Mouse (Mus musculus) Muller cell, postnatal 12 days (primary cell): ENCODE measurements around the gene 2900011O08Rik.

Source experiments
- DNase-seq: peaks from one replicate; pipeline ENCODE4 v3.0.0-alpha.2; 2015; ENCODE audit errors: inconsistent ontology term

2900011O08Rik gene

GRCm38 (mm10) chr16:14004170-14004569 is 17.8 kb downstream of the 2900011O08Rik start:
- DNase-seq, result no peak

GRCm38 (mm10) chr16:14004726-14005125 is 18.3 kb downstream of the 2900011O08Rik start:
- DNase-seq, result no peak

GRCm38 (mm10) chr16:14005266-14005665 is 18.9 kb downstream of the 2900011O08Rik start:
- DNase-seq, result no peak

- no peak for DNase-seq
Observed at GRCm38 (mm10) chr16:14008081-14008480, 21.7 kb downstream of the 2900011O08Rik start.

GRCm38 (mm10) chr16:14008708-14009107 is 22.3 kb downstream of the 2900011O08Rik start:
- no peak for DNase-seq

- DNase-seq, result no peak
Observed at GRCm38 (mm10) chr16:14009966-14010365, 23.6 kb downstream of the 2900011O08Rik start.

- DNase-seq, result no peak
Observed at GRCm38 (mm10) chr16:14017306-14017705, 30.9 kb downstream of the 2900011O08Rik start.

- no peak for DNase-seq
Observed at GRCm38 (mm10) chr16:14021166-14021822, 34.9 kb downstream of the 2900011O08Rik start.

- peak; percentile 79 for DNase-seq
Observed at GRCm38 (mm10) chr16:14025091-14025990, 38.9 kb downstream of the 2900011O08Rik start.

- no peak for DNase-seq
Observed at GRCm38 (mm10) chr16:14029072-14029471, 42.7 kb downstream of the 2900011O08Rik start.

- peak; percentile 48 for DNase-seq
Observed at GRCm38 (mm10) chr16:14029851-14030250, 43.4 kb downstream of the 2900011O08Rik start.

GRCm38 (mm10) chr16:14030650-14031049 is 44.2 kb downstream of the 2900011O08Rik start:
- no peak for DNase-seq

GRCm38 (mm10) chr16:14033076-14033475 is 46.7 kb downstream of the 2900011O08Rik start:
- DNase-seq, result no peak

GRCm38 (mm10) chr16:14042421-14042820 is 56.0 kb downstream of the 2900011O08Rik start:
- no peak for DNase-seq

GRCm38 (mm10) chr16:14044695-14045094 is 58.3 kb downstream of the 2900011O08Rik start:
- DNase-seq, result no peak

- DNase-seq, result no peak
Observed at GRCm38 (mm10) chr16:14046224-14046756, 59.9 kb downstream of the 2900011O08Rik start.

- no peak for DNase-seq
Observed at GRCm38 (mm10) chr16:14052221-14052620, 65.8 kb downstream of the 2900011O08Rik start.

- DNase-seq, result no peak
Observed at GRCm38 (mm10) chr16:14053116-14053515, 66.7 kb downstream of the 2900011O08Rik start.

GRCm38 (mm10) chr16:14055271-14055670 is 68.9 kb downstream of the 2900011O08Rik start:
- DNase-seq, result no peak

GRCm38 (mm10) chr16:14056734-14057133 is 70.3 kb downstream of the 2900011O08Rik start:
- DNase-seq, result no peak

- no peak for DNase-seq
Observed at GRCm38 (mm10) chr16:14058541-14058940, 72.1 kb downstream of the 2900011O08Rik start.

GRCm38 (mm10) chr16:14059118-14059854 is 72.9 kb downstream of the 2900011O08Rik start:
- no peak for DNase-seq
